Mouse (Mus musculus): ENCODE data around the gene Dact3. TPM values are rescaled to one million over a fixed set of nuclear protein-coding genes. Genes with fewer than 3 reads are reported as not detected.

Dact3 gene
- polyA plus RNA-seq, 1 experiment from 2014 or later = 9.5 TPM

DNA sequence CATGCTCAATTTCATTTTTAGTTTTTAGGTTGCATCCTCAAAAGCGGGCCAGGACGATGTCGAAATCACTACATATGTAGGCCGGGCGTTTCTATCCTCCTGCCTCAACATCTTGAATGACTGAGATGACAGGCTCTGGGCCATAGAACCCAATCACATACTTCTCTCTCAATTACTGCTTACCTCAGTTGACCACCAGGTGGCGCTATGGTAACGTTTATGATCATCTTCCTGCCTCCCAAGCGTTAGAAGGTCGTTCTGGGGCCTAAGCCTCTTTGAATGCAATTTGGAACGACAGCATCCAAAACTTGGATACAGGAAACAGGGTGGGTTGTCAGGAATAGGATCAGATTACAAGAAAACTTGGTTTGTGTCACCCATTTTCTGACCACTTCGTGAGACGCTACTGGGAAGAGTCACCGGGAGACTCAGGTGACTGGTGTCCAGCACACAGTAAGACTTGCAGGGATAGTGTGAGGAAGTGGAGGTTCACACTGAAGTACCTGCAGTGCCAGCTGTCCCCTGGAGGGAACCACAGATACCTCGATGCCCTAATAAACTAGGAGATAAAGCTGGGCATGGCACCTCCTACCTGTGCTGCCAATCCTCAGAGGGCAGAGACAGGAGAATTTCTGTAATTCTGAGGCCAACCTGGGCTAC lies 57.0 kb downstream of the Dact3 start:
- Histone ChIP-seq H3K9me3 (ENCODE audit: control insufficient read depth, low read length) (no peaks in the 10 kb centered on the region), H3K4me2 (ENCODE audit: low read depth) (no peak overlapping the region), H3K36me3 (ENCODE audit: control insufficient read depth, insufficient read depth, low read length) (no peaks in the 10 kb centered on the region), H3K4me1 (ENCODE audit: control insufficient read depth, insufficient read depth, low read length) (no peaks in the 10 kb centered on the region), H3K4me3 (ENCODE audit: low read depth, low read length) (no peak overlapping the region), H3K27me3 (ENCODE audit: control insufficient read depth, insufficient read depth, low read length) (no peaks in the 10 kb centered on the region), H3K27ac (ENCODE audit: low read depth, low read length) (no peak overlapping the region), H3K9ac (ENCODE audit: low read length) (no peak overlapping the region)
- 0 out of 2 replicates have a peak, but pooled peaks have one; percentile 51 for ATAC-seq (ENCODE audit: insufficient read depth, low FRiP score, low TSS enrichment)
- 18% methylated on average over 14 of the region's 14 CpGs for WGBS
- DNase-seq (ENCODE audit: low spot score) = peak; percentile 86

GRCm38 (mm10) chr7:16932704-16933577 lies 57.8 kb downstream of the Dact3 start:
- Histone ChIP-seq H3K27ac (ENCODE audit: low read depth, low read length) (no peak overlapping the region), H3K4me2 (ENCODE audit: low read depth) (no peak overlapping the region), H3K27me3 (ENCODE audit: control insufficient read depth, insufficient read depth, low read length) (no peaks in the 10 kb centered on the region), H3K4me1 (ENCODE audit: control insufficient read depth, insufficient read depth, low read length) (no peaks in the 10 kb centered on the region), H3K9ac (ENCODE audit: low read length) (no peak overlapping the region), H3K9me3 (ENCODE audit: control insufficient read depth, low read length) (no peaks in the 10 kb centered on the region), H3K36me3 (ENCODE audit: control insufficient read depth, insufficient read depth, low read length) (no peaks in the 10 kb centered on the region), H3K4me3 (ENCODE audit: low read depth, low read length) (no peak overlapping the region)
- 48% methylated on average over 14 of the region's 14 CpGs for WGBS
- DNase-seq (ENCODE audit: low spot score) (peak; percentile 55), ATAC-seq (ENCODE audit: insufficient read depth, low FRiP score, low TSS enrichment) (peak; percentile 42; the same call in 1 of the 2 replicates)

Other genes starting within 250 kb of the Dact3 start
- not detected in 2 replicates for gene Ceacam15, start 199.6 kb upstream of the Dact3 start, polyA plus RNA-seq (2014; fragmentation: Nextera tagmentation; extraction: Ambion mirVana)
- gene Ceacam9, start 153.4 kb upstream of the Dact3 start, polyA plus RNA-seq (2014; fragmentation: Nextera tagmentation; extraction: Ambion mirVana) = not detected in 2 replicates
- gene Ap2s1, start 136.9 kb upstream of the Dact3 start, polyA plus RNA-seq (2014; fragmentation: Nextera tagmentation; extraction: Ambion mirVana) = 284 and 285 TPM in 2 replicates
- gene Slc1a5, start 94.0 kb upstream of the Dact3 start, polyA plus RNA-seq (2014; fragmentation: Nextera tagmentation; extraction: Ambion mirVana) = 17.2 and 17.3 TPM in 2 replicates
- 140 and 143 TPM in 2 replicates for gene Strn4, start 59.4 kb upstream of the Dact3 start, polyA plus RNA-seq (2014; fragmentation: Nextera tagmentation; extraction: Ambion mirVana)
- gene Fkrp, start 58.6 kb upstream of the Dact3 start, polyA plus RNA-seq (2014; fragmentation: Nextera tagmentation; extraction: Ambion mirVana) = 24.3 and 24.4 TPM in 2 replicates
- 10.9 and 11.2 TPM in 2 replicates for gene Prkd2, start 32.4 kb upstream of the Dact3 start, polyA plus RNA-seq (2014; fragmentation: Nextera tagmentation; extraction: Ambion mirVana)
- gene Gng8, start 16.5 kb downstream of the Dact3 start, polyA plus RNA-seq (2014; fragmentation: Nextera tagmentation; extraction: Ambion mirVana) = 7.0 and 7.2 TPM in 2 replicates
- 0.41 and 0.76 TPM in 2 replicates for gene Ptgir, start 31.2 kb downstream of the Dact3 start, polyA plus RNA-seq (2014; fragmentation: Nextera tagmentation; extraction: Ambion mirVana)
- gene Calm3, start 48.8 kb downstream of the Dact3 start, polyA plus RNA-seq (2014; fragmentation: Nextera tagmentation; extraction: Ambion mirVana) = 257 and 263 TPM in 2 replicates
- 9.4 and 10.5 TPM in 2 replicates for gene Pnmal2, start 69.4 kb downstream of the Dact3 start, polyA plus RNA-seq (2014; fragmentation: Nextera tagmentation; extraction: Ambion mirVana)
- 15.6 and 18.0 TPM in 2 replicates for gene Pnmal1, start 84.4 kb downstream of the Dact3 start, polyA plus RNA-seq (2014; fragmentation: Nextera tagmentation; extraction: Ambion mirVana)
- gene Gm42372, start 107.8 kb downstream of the Dact3 start, polyA plus RNA-seq (2014; fragmentation: Nextera tagmentation; extraction: Ambion mirVana) = 1.8 and 2.0 TPM in 2 replicates
- gene Ccdc8, start 117.4 kb downstream of the Dact3 start, polyA plus RNA-seq (2014; fragmentation: Nextera tagmentation; extraction: Ambion mirVana) = 16.9 and 17.7 TPM in 2 replicates
- 120 and 128 TPM in 2 replicates for gene Ppp5c, start 152.6 kb downstream of the Dact3 start, polyA plus RNA-seq (2014; fragmentation: Nextera tagmentation; extraction: Ambion mirVana)
- 6.9 and 7.6 TPM in 2 replicates for gene Hif3a, start 187.1 kb downstream of the Dact3 start, polyA plus RNA-seq (2014; fragmentation: Nextera tagmentation; extraction: Ambion mirVana)
- 0.09 TPM in 1 of 2 replicates, not detected in the other for gene Psg16, start 198.7 kb downstream of the Dact3 start, polyA plus RNA-seq (2014; fragmentation: Nextera tagmentation; extraction: Ambion mirVana)

Data from neural tube, embryonic 11.5 days (tissue).